Mouse (Mus musculus): ENCODE measurements around the gene Pde8b.

Gene Pde8b

GRCm38 (mm10) chr13:95020216-95020615, 229.9 kb downstream of the Pde8b start:
- no peak for DNase-seq (ENCODE audit: low spot score in 2 of 2)

GRCm38 (mm10) chr13:95019345-95019744, 230.8 kb downstream of the Pde8b start:
- no peak for DNase-seq (ENCODE audit: low spot score in 2 of 2)

GRCm38 (mm10) chr13:95017916-95018315, 232.2 kb downstream of the Pde8b start:
- peak; percentile 62 to 69 for DNase-seq (ENCODE audit: low spot score in 2 of 2)

GRCm38 (mm10) chr13:95017278-95017677, 232.9 kb downstream of the Pde8b start:
- DNase-seq (ENCODE audit: low spot score in 2 of 2): no peak

GRCm38 (mm10) chr13:95011546-95012257, 238.4 kb downstream of the Pde8b start:
- DNase-seq (ENCODE audit: low spot score in 2 of 2): no peak

GRCm38 (mm10) chr13:95009261-95009660, 240.9 kb downstream of the Pde8b start:
- DNase-seq (ENCODE audit: low spot score in 2 of 2): no peak

GRCm38 (mm10) chr13:95007281-95007680, 242.9 kb downstream of the Pde8b start:
- no peak for DNase-seq (ENCODE audit: low spot score in 2 of 2)

GRCm38 (mm10) chr13:94990516-94990915, 259.6 kb downstream of the Pde8b start:
- no peak for DNase-seq (ENCODE audit: low spot score in 2 of 2)

GRCm38 (mm10) chr13:94979081-94979480, 271.1 kb downstream of the Pde8b start:
- no peak for DNase-seq (ENCODE audit: low spot score in 2 of 2)

GRCm38 (mm10) chr13:94976219-94977186, 273.6 kb downstream of the Pde8b start, which contains the start of gene Wdr41:
Gene Wdr41, plus strand, starts transcription at chr13:94976344.
- peak; percentile 87 to 88 for DNase-seq (ENCODE audit: low spot score in 2 of 2)

GRCm38 (mm10) chr13:94975828-94976218, 274.3 kb downstream of the Pde8b start:
- no peak for DNase-seq (ENCODE audit: low spot score in 2 of 2)
